30 mouse cellular contexts compared by ENCODE assay signal in the genomic region with DNA sequence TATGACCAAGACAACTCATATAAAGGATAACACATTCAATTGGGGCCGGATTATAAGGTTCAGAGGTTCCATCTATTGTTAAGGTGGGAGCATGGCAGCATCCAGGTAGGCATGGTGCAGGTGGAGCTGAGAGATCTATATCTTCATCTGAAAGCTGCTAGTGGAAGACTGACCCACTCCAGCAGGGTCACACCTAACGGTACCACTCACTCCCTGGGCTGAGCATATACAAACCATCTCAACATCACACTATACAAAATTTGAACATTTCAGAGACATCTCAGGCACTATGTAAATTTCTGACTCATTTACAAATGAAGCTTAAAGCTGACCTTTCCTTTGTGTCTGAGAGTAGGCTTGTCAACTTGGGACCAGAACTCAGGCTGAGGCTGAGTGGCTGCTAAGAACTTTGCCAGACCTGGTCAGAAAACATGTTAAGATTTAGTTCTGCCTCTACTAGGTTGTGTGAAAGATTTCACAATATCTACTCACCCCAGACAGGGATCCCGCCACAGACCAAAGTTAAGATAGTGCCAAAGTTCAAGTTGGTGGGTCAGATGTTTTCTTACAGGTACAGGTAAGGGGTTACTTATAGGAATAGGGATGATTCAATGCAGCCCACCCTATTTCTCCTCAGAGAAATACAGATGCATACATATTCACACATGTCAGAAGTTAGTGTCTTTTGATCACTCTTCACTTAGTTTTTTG. TPM values are rescaled to one million over a fixed set of nuclear protein-coding genes. Genes with fewer than 3 reads are reported as not detected.
DNase-seq lines count a peak whose midpoint lies in the region; ATAC-seq lines count a peak whose summit lies in the region.
"Had no signal": no experiment of that assay in that cellular context is flagged by ENCODE, and none has a peak within 500 bp of the region (broad histone marks: within the 10 kb centered on the region; RNA-seq: fewer than 3 reads in every experiment).

No protein-coding gene starts in this region.

- no peak overlapping the region for H3K27ac ChIP-seq in heart, embryonic 10.5 days
- no peak overlapping the region for H3K27ac ChIP-seq in liver, embryonic 13.5 days
- H3K27ac ChIP-seq in liver, embryonic 12.5 days: no peak overlapping the region
- no peak overlapping the region for H3K27ac ChIP-seq in midbrain, embryonic 10.5 days (replicated peaks)
- H3K27ac ChIP-seq: forebrain, embryonic 10.5 days; forebrain, embryonic 13.5 days; hindbrain, embryonic 12.5 days; hindbrain, embryonic 15.5 days had no signal

- peaks cover 15% of the 10 kb centered on the region; the same call in 1 of the 2 replicates for H3K4me1 ChIP-seq in heart, embryonic 10.5 days
- H3K4me1 ChIP-seq in liver, embryonic 13.5 days (replicated peaks): peaks cover 4% of the 10 kb centered on the region; the same call in 1 of the 2 replicates
- peaks cover 9% of the 10 kb centered on the region; the same call in 1 of the 2 replicates for H3K4me1 ChIP-seq in liver, embryonic 12.5 days
- H3K4me1 ChIP-seq in midbrain, embryonic 10.5 days: no peaks in the 10 kb centered on the region
- H3K4me1 ChIP-seq: forebrain, embryonic 10.5 days; forebrain, embryonic 13.5 days; hindbrain, embryonic 12.5 days; hindbrain, embryonic 15.5 days had no signal

- 0 out of 2 replicates have a peak, but pooled peaks have one; percentile 6 for ATAC-seq in liver, embryonic 13.5 days (ENCODE audit: low read depth)
- no peak for ATAC-seq in liver, embryonic 12.5 days
- ATAC-seq: CD4-positive, CD25-positive, alpha-beta regulatory T cell, adult 4 months; forebrain, embryonic 13.5 days; forebrain, embryonic 16.5 days; Patski had no signal

- H3K9me3 ChIP-seq in heart, embryonic 10.5 days: no peaks in the 10 kb centered on the region
- no peaks in the 10 kb centered on the region for H3K9me3 ChIP-seq in liver, embryonic 13.5 days (replicated peaks)
- H3K9me3 ChIP-seq in liver, embryonic 12.5 days (replicated peaks): no peaks in the 10 kb centered on the region
- no peaks in the 10 kb centered on the region for H3K9me3 ChIP-seq in midbrain, embryonic 10.5 days (replicated peaks)
- H3K9me3 ChIP-seq: forebrain, embryonic 10.5 days; forebrain, embryonic 13.5 days; heart, embryonic 12.5 days; heart, embryonic 15.5 days; hindbrain, embryonic 12.5 days; hindbrain, embryonic 15.5 days had no signal

- peaks cover 46% of the 10 kb centered on the region for H3K36me3 ChIP-seq in heart, embryonic 10.5 days
- H3K36me3 ChIP-seq in liver, embryonic 13.5 days: peaks cover 50% of the 10 kb centered on the region
- peaks cover 50% of the 10 kb centered on the region for H3K36me3 ChIP-seq in liver, embryonic 12.5 days
- peaks cover 51% of the 10 kb centered on the region for H3K36me3 ChIP-seq in midbrain, embryonic 10.5 days

- H3K4me3 ChIP-seq in heart, embryonic 10.5 days: no peak overlapping the region
- H3K4me3 ChIP-seq in liver, embryonic 13.5 days (replicated peaks): no peak overlapping the region
- H3K4me3 ChIP-seq in liver, embryonic 12.5 days: no peak overlapping the region
- no peak overlapping the region for H3K4me3 ChIP-seq in midbrain, embryonic 10.5 days
- H3K4me3 ChIP-seq: forebrain, embryonic 10.5 days; forebrain, embryonic 13.5 days; heart, embryonic 12.5 days; heart, embryonic 15.5 days; hindbrain, embryonic 12.5 days; hindbrain, embryonic 15.5 days had no signal

- 93% methylated on average over 3 of the region's 3 CpGs for WGBS in heart, embryonic 10.5 days
- WGBS in liver, embryonic 13.5 days (ENCODE audit: insufficient replicate concordance): 78% methylated on average over 3 of the region's 3 CpGs
- 83% methylated on average over 3 of the region's 3 CpGs for WGBS in liver, embryonic 12.5 days (ENCODE audit: insufficient replicate concordance)
- WGBS in midbrain, embryonic 10.5 days: 97% methylated on average over 3 of the region's 3 CpGs

- intact Hi-C loops in heart, postnatal 25 days (cut with DNase I): loop anchor here (5.0 kb wide), 1 partner anchor 167 kb away; no protein-coding TSS in a partner anchor

- H3K4me2 ChIP-seq in liver, embryonic 13.5 days: no peak overlapping the region
- no peak overlapping the region for H3K4me2 ChIP-seq in liver, embryonic 12.5 days
- H3K4me2 ChIP-seq: forebrain, embryonic 13.5 days; heart, embryonic 12.5 days; heart, embryonic 15.5 days; hindbrain, embryonic 12.5 days; hindbrain, embryonic 15.5 days had no signal

- H3K9ac ChIP-seq in liver, embryonic 13.5 days: no peak overlapping the region
- H3K9ac ChIP-seq in liver, embryonic 12.5 days: no peak overlapping the region
- H3K9ac ChIP-seq: forebrain, embryonic 13.5 days; heart, embryonic 12.5 days; heart, embryonic 15.5 days; hindbrain, embryonic 12.5 days; hindbrain, embryonic 15.5 days had no signal

- peak; percentile 58 for DNase-seq in heart, embryonic 10.5 days (ENCODE audit: low spot score)
- DNase-seq in heart, postnatal 25 days (ENCODE audit: low spot score): no peak
- no peak for DNase-seq in liver, embryonic 13.5 days
- DNase-seq in R1 (ENCODE audit: low read depth, low spot score): peak; percentile 16
- no peak for DNase-seq in midbrain, embryonic 10.5 days (ENCODE audit: low spot score)
- no peak for DNase-seq in kidney, postnatal 25 days
- DNase-seq: adrenal gland, adult 2 months; adrenal gland, postnatal 14 days; cerebellum, adult 11 months; cerebellum, adult 2 months; cerebellum, adult 9-11 months; cerebellum, postnatal 25 days; embryo, embryonic 11 days; gastrocnemius, postnatal 10 days; gastrocnemius, postnatal 36 days; heart, postnatal 10 days; kidney, adult 11 months had no signal

- no peaks in the 10 kb centered on the region for H3K27me3 ChIP-seq in heart, embryonic 10.5 days (ENCODE audit: insufficient read depth, poor library complexity, severe bottlenecking)
- no peaks in the 10 kb centered on the region for H3K27me3 ChIP-seq in liver, embryonic 13.5 days
- no peaks in the 10 kb centered on the region for H3K27me3 ChIP-seq in liver, embryonic 12.5 days (replicated peaks)
- H3K27me3 ChIP-seq in midbrain, embryonic 10.5 days (ENCODE audit: low read depth, poor library complexity, severe bottlenecking): no peaks in the 10 kb centered on the region
- H3K27me3 ChIP-seq: forebrain, embryonic 13.5 days; heart, embryonic 12.5 days; heart, embryonic 15.5 days; hindbrain, embryonic 12.5 days; hindbrain, embryonic 15.5 days; Patski had no signal

RNA-seq across cellular contexts. Expression of a gene that starts 7.4 kb away (rescaled TPM):
- polyA plus RNA-seq in heart, embryonic 10.5 days (2016; fragmentation: Nextera tagmentation; extraction: Ambion mirVana): 2.2 and 4.1 TPM in 2 replicates
- total RNA-seq in heart, postnatal 25 days (2021): not detected
- 0.37 and 0.38 TPM in 2 replicates for polyA plus RNA-seq in liver, embryonic 13.5 days (2015; fragmentation: Nextera tagmentation; extraction: Ambion mirVana)
- polyA plus RNA-seq in liver, embryonic 12.5 days (2016; fragmentation: Nextera tagmentation; extraction: Ambion mirVana): 0.72 and 0.73 TPM in 2 replicates
- polyA plus RNA-seq in midbrain, embryonic 10.5 days (2016; fragmentation: Nextera tagmentation; extraction: Ambion mirVana): 2.8 and 3.0 TPM in 2 replicates
- total RNA-seq: adrenal gland, adult 2 months; adrenal gland, postnatal 14 days; gastrocnemius, adult 18-20 months; gastrocnemius, postnatal 10 days; gastrocnemius, postnatal 36 days; granulocyte monocyte progenitor cell, adult 5-6 weeks; heart, adult 8-10 months; heart, postnatal 10 days had no signal
- polyA plus RNA-seq: adrenal gland, adult 2 months; cerebellum, adult 2 months had no signal

RNA-seq across cellular contexts. Expression of a gene that starts 30.0 kb away (rescaled TPM):
- polyA plus RNA-seq in heart, embryonic 10.5 days (2016; fragmentation: Nextera tagmentation; extraction: Ambion mirVana): 660 and 767 TPM in 2 replicates
- 100 to 1,000 TPM; 192 to 213 TPM for total RNA-seq in heart, postnatal 25 days (2021)
- 594 and 691 TPM in 2 replicates for polyA plus RNA-seq in liver, embryonic 13.5 days (2015; fragmentation: Nextera tagmentation; extraction: Ambion mirVana)
- polyA plus RNA-seq in liver, embryonic 12.5 days (2016; fragmentation: Nextera tagmentation; extraction: Ambion mirVana): 702 and 711 TPM in 2 replicates
- polyA plus RNA-seq in midbrain, embryonic 10.5 days (2016; fragmentation: Nextera tagmentation; extraction: Ambion mirVana): 762 and 839 TPM in 2 replicates

Comparison
In these comparisons a context has a peak if more than half of its experiments do, and no peak if none do; other contexts are left out.
1. DNase-seq: peak in heart, embryonic 10.5 days (single experiment) and R1 (single experiment); none in heart, postnatal 25 days (single experiment), liver, embryonic 13.5 days (single experiment), midbrain, embryonic 10.5 days (single experiment) and kidney, postnatal 25 days (0 of 2).